Mouse (Mus musculus) heart, embryonic 16.5 days (tissue): ENCODE data around the gene Ltbr. TPM values are rescaled to one million over a fixed set of nuclear protein-coding genes. Genes with fewer than 3 reads are reported as not detected.

Experiments
- ATAC-seq: fragments of 200-750 bp; cut with Nextera tagmentation; replicated peaks from 2 replicates; pipeline ENCODE4 v1.8.0; 2017; ENCODE audit warnings: moderate number of reproducible peaks; ENCODE audit not compliant: insufficient read depth, low FRiP score; ENCODE audit errors: extremely low read depth
- H3K27ac ChIP-seq: fragments of 300-500 bp; sonication (generic); 2 replicates; pipeline ENCODE4 v1.5.1; 2014; ENCODE audit warnings: mild to moderate bottlenecking, low read length, control low read depth, moderate library complexity
- H3K27me3 ChIP-seq: fragments of 300-500 bp; sonication (generic); 2 replicates; pipeline ENCODE4 v1.6.1; 2014; ENCODE audit warnings: low read length, mixed read lengths; ENCODE audit not compliant: control insufficient read depth, insufficient read depth
- H3K36me3 ChIP-seq: fragments of 300-500 bp; sonication (generic); 2 replicates; pipeline ENCODE4 v1.6.1; 2014; ENCODE audit not compliant: control insufficient read depth, insufficient read depth
- H3K4me1 ChIP-seq: fragments of 300-500 bp; sonication (generic); 2 replicates; pipeline ENCODE4 v1.6.1; 2014; ENCODE audit warnings: low read length, mixed read lengths; ENCODE audit not compliant: control insufficient read depth, insufficient read depth
- H3K4me2 ChIP-seq: fragments of 300-500 bp; sonication (generic); 2 replicates; pipeline ENCODE4 v1.6.1; 2014; ENCODE audit warnings: low read depth, mild to moderate bottlenecking, control low read depth, low read length
- H3K4me3 ChIP-seq: fragments of 300-500 bp; sonication (generic); 2 replicates; pipeline ENCODE4 v1.5.1; 2014; ENCODE audit warnings: mild to moderate bottlenecking, control low read depth, low read length
- H3K9ac ChIP-seq: fragments of 300-500 bp; sonication (generic); 2 replicates; pipeline ENCODE4 v1.6.1; 2014; ENCODE audit warnings: low read length, control low read depth
- H3K9me3 ChIP-seq: fragments of 300-500 bp; sonication (generic); replicated peaks from 2 replicates; pipeline ENCODE4 v1.6.1; 2016; ENCODE audit warnings: low read length; ENCODE audit not compliant: control insufficient read depth
- WGBS: fragments of 180-500 bp; shearing (Covaris S2); extraction: QIAGEN DNeasy Blood & Tissue Kit; methylation state at CpG from one replicate; pipeline ENCODE4 v1.1.7; 2014; 5-methylcytosine and 5-hydroxymethylcytosine counted together
- polyA plus RNA-seq: library from polyadenylated mRNA; unstranded; fragments of >200 nt; fragmentation: Nextera tagmentation; extraction: Ambion mirVana; gene quantifications from 2 replicates; pipeline ENCODE4 v1.2.1, GENCODE M21; 2015

Gene Ltbr
- polyA plus RNA-seq, 1 experiment from 2014 or later = 43.0 TPM

- Histone ChIP-seq H3K9me3 (no peaks in the 10 kb centered on the region), H3K27ac (peak overlapping the region; percentile 88), H3K4me1 (peaks cover 34% of the 10 kb centered on the region), H3K9ac (peak overlapping the region; percentile 87), H3K4me3 (peak overlapping the region; percentile 74), H3K36me3 (no peaks in the 10 kb centered on the region), H3K27me3 (no peaks in the 10 kb centered on the region), H3K4me2 (peak overlapping the region; percentile 77)
- peak; percentile 81 for ATAC-seq
- WGBS = 1% methylated on average over 27 of the region's 27 CpGs
Measured at GRCm38 (mm10) chr6:125349575-125350230, 36.0 kb upstream of the Ltbr start.

DNA sequence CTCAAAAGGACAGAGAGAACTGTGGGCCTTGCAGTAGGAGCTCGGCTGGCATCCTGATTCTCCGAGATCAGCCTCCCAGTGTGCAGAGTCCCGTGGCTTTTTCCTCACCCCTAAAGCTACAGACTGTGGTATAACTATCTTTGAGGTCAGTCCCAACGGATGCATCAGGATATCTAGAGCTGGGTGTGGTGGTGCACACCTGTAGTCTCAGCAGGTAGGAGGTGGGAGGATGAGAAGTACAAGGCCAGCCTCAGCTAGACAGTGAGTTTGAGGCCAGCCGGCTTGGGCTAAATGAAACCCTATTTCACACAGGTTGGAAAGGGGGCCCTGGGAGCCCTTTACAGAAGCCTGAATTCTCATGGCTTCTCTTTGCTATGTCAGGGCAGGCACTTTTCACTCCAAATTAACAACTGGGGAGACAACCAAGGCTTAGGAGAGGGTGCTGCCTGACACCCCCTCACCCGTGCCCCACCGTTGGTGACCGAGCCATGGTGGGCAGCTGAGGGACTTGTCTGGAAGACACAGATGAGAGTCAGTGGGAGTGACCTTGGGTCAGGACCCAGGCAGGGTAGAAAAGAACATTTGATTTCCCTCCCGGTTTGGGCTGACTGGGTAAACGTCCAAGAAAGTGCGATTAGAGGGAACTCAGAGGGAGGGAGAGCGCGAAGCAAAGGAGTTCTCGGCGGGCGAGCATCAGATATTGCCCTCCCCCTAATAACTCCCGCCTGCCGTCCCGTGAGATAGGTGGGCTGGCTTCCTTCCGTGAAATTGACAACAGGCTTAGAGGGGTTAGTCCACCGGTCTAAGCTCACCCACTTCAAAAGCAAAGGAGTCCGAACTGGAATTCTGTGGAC lies 35.3 kb upstream of the Ltbr start, which contains the start of gene Tnfrsf1a:
Gene Tnfrsf1a, plus strand, starts transcription at position 642 of the 854 bp plus-strand sequence.
- ATAC-seq = peak; percentile 1; the same call in 1 of the 2 replicates

GRCm38 (mm10) chr6:125346029-125346428 lies 32.3 kb upstream of the Ltbr start:
- 63% methylated on average over 2 of the region's 2 CpGs for WGBS
- H3K4me2 ChIP-seq = no peak overlapping the region
- no peaks in the 10 kb centered on the region for H3K27me3 ChIP-seq
- no peaks in the 10 kb centered on the region for H3K36me3 ChIP-seq
- H3K9ac ChIP-seq = no peak overlapping the region
- H3K9me3 ChIP-seq = no peaks in the 10 kb centered on the region
- ATAC-seq = no peak
- H3K27ac ChIP-seq = no peak overlapping the region
- H3K4me1 ChIP-seq = peaks cover 8% of the 10 kb centered on the region
- no peak overlapping the region for H3K4me3 ChIP-seq

More for the DNA sequence above, 35.3 kb upstream of the Ltbr start, which contains the start of gene Tnfrsf1a:
- Histone ChIP-seq H3K4me2 (peak within 1 kb of the TSS; percentile 77), H3K9ac (peak within 1 kb of the TSS; percentile 87), H3K9me3 (no peaks in the 10 kb centered on the region), H3K4me3 (peak within 1 kb of the TSS; percentile 74), H3K36me3 (no peaks in the 10 kb centered on the region), H3K27me3 (no peaks in the 10 kb centered on the region), H3K27ac (peak within 1 kb of the TSS; percentile 88), H3K4me1 (peaks cover 26% of the 10 kb centered on the region)
- 10% methylated on average over 22 of the region's 22 CpGs for WGBS

- ATAC-seq = no peak
- peaks cover 6% of the 10 kb centered on the region for H3K4me1 ChIP-seq
Measured at GRCm38 (mm10) chr6:125345625-125346024, 31.9 kb upstream of the Ltbr start.

GRCm38 (mm10) chr6:125344866-125345265 lies 31.2 kb upstream of the Ltbr start:
- Histone ChIP-seq H3K4me2 (no peak overlapping the region), H3K4me3 (no peak overlapping the region), H3K9me3 (no peaks in the 10 kb centered on the region), H3K27me3 (no peaks in the 10 kb centered on the region), H3K27ac (no peak overlapping the region), H3K36me3 (no peaks in the 10 kb centered on the region), H3K4me1 (peaks cover 6% of the 10 kb centered on the region), H3K9ac (no peak overlapping the region)
- 62% methylated on average over 4 of the region's 4 CpGs for WGBS
- ATAC-seq = no peak

More at GRCm38 (mm10) chr6:125345625-125346024, 31.9 kb upstream of the Ltbr start:
- Histone ChIP-seq H3K9me3 (no peaks in the 10 kb centered on the region), H3K27ac (no peak overlapping the region), H3K4me2 (no peak overlapping the region), H3K4me3 (no peak overlapping the region), H3K9ac (no peak overlapping the region), H3K36me3 (no peaks in the 10 kb centered on the region), H3K27me3 (no peaks in the 10 kb centered on the region)
- WGBS = 52% methylated on average over 1 of the region's 1 CpGs

DNA sequence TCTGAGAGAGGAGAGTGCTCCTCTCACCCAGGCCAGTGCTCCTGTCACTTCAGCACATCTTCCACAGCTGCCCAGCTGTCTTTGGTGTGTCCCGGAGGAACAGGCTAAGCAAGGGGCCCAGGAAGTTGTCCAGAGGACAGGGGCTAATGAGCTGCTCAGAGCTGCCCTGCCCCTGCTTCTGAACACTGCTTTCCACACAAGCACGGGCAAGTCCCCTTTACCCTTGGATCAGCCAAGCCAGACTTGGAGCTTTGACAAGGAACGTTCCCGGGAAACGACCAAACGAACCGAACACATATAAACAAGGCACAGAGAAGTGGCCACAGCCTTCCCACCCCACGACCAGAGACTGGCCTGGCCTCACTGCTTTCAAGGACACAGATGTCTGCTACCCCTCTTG lies 30.4 kb upstream of the Ltbr start:
- no peaks in the 10 kb centered on the region for H3K9me3 ChIP-seq
- H3K27ac ChIP-seq = no peak overlapping the region
- ATAC-seq = no peak
- WGBS = 30% methylated on average over 8 of the region's 8 CpGs
- H3K4me3 ChIP-seq = no peak overlapping the region
- H3K9ac ChIP-seq = no peak overlapping the region
- H3K4me1 ChIP-seq = peaks cover 6% of the 10 kb centered on the region
- H3K4me2 ChIP-seq = no peak overlapping the region
- H3K27me3 ChIP-seq = no peaks in the 10 kb centered on the region
- H3K36me3 ChIP-seq = no peaks in the 10 kb centered on the region

DNA sequence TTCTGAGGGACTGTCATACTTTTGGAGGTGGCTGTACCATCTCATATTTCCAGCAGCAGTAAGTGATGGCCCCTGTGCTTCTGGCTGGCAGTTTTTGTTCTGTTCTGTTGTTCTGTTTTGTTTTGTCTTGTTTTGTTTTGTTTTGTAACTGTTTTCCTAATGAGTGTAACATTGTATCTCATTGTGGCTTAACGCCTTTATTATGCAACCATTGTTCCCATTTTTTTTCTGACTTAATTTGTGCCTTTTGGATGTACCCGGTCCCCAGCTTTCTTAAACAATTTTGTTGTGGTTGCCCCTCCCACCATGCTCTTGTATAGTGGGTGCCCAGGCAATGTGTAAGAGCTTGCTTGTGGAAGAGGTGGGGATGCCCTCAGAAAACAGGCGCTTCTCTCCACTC lies 28.5 kb upstream of the Ltbr start:
- Histone ChIP-seq H3K4me1 (0 out of 2 replicates have a peak, but pooled peaks cover 2% of the 10 kb centered on the region), H3K27ac (no peak overlapping the region), H3K4me3 (no peak overlapping the region), H3K27me3 (no peaks in the 10 kb centered on the region), H3K4me2 (no peak overlapping the region), H3K36me3 (no peaks in the 10 kb centered on the region), H3K9me3 (no peaks in the 10 kb centered on the region), H3K9ac (no peak overlapping the region)
- WGBS = 80% methylated on average over 3 of the region's 3 CpGs
- ATAC-seq = no peak

DNA sequence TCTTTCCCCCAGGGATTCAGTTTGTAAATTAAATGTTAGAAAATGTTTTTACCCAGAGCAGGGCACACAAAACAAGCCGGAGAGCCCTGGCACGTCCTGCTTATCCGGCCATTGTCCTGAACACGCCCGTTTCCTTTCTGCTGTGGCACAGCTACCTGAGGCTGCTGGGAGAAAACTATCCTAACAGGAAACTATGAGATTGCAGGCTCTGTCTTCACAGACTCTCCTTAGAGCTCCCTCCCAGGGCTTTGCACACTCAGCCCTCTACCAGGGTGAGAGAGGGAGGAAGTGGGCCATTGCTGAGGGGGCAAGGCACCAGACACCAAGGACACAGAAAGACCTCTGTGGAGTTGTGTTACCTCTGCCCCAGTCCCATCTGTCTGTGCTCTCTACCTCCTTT lies 26.6 kb upstream of the Ltbr start:
- Histone ChIP-seq H3K27ac (peak overlapping the region; percentile 74), H3K36me3 (no peaks in the 10 kb centered on the region), H3K4me1 (0 out of 2 replicates have a peak, but pooled peaks cover 2% of the 10 kb centered on the region), H3K4me2 (no peak overlapping the region), H3K9ac (no peak overlapping the region), H3K27me3 (no peaks in the 10 kb centered on the region), H3K4me3 (no peak overlapping the region), H3K9me3 (no peaks in the 10 kb centered on the region)
- 62% methylated on average over 5 of the region's 5 CpGs for WGBS
- ATAC-seq = peak; percentile 65; the same call in 1 of the 2 replicates
